Mouse (Mus musculus) left cerebral cortex, adult 18-20 months (tissue): ENCODE measurements around the gene Pkib. TPM values are rescaled to one million over a fixed set of nuclear protein-coding genes. Genes with fewer than 3 reads are reported as not detected.

Experiments used
- total RNA-seq, 2 experiments: library from RNA; stranded (reverse); gene quantifications; 2 replicates each; pipeline ENCODE4 v1.2.3; 2021

Gene Pkib
- total RNA-seq, 2 experiments from 2014 or later = 15.7 to 16.7 TPM

Other genes with a start within 250 kb of the Pkib start
- 10 to 100 TPM; 27.3 to 30.4 TPM for gene Hsf2, start 145.6 kb upstream of the Pkib start, total RNA-seq
- 1,000 to 10,000 TPM; 1,017 to 1,050 TPM for gene Serinc1, start 99.5 kb upstream of the Pkib start, total RNA-seq
- gene Fabp7, start 152.9 kb downstream of the Pkib start, total RNA-seq = 10 to 100 TPM; 45.3 to 56.9 TPM
- gene Smpdl3a, start 162.4 kb downstream of the Pkib start, total RNA-seq = 10 to 100 TPM; 24.9 to 25.2 TPM